Mouse (Mus musculus) myocyte (in vitro differentiated cells): ENCODE results near the gene Slc51a. TPM values are rescaled to one million over a fixed set of nuclear protein-coding genes. Genes with fewer than 3 reads are reported as not detected.

Source experiments
- H3K27me3 ChIP-seq: one replicate; pipeline ENCODE4 v1.6.1; 2011; ENCODE audit not compliant: control insufficient read depth, insufficient read depth, insufficient read length
- H3K36me3 ChIP-seq: one replicate; pipeline ENCODE4 v1.6.1; 2011; ENCODE audit not compliant: control insufficient read depth, insufficient read depth
- H3K4me2 ChIP-seq: one replicate; pipeline ENCODE4 v1.6.1; 2011; ENCODE audit warnings: low read depth, control low read depth
- H3K4me3 ChIP-seq: one replicate; pipeline ENCODE4 v1.5.1; 2011; ENCODE audit warnings: mild to moderate bottlenecking, control low read depth, moderate library complexity
- H3K79me2 ChIP-seq: one replicate; pipeline ENCODE4 v1.6.1; 2011; ENCODE audit not compliant: control insufficient read depth, insufficient read depth
- H3ac ChIP-seq: one replicate; pipeline ENCODE4 v1.6.1; 2011; ENCODE audit not compliant: control insufficient read depth, insufficient read length
- CEBPB ChIP-seq: IDR thresholded peaks from 2 replicates; pipeline ENCODE4 v1.6.1; 2011; ENCODE audit warnings: mild to moderate bottlenecking, moderate library complexity; ENCODE audit not compliant: poor library complexity, insufficient read depth, severe bottlenecking
- E2F4 ChIP-seq: IDR thresholded peaks from one replicate; pipeline ENCODE4 v1.6.1; 2011; ENCODE audit warnings: mild to moderate bottlenecking, control low read depth, moderate library complexity; ENCODE audit not compliant: insufficient read depth
- MAX ChIP-seq: IDR thresholded peaks from one replicate; pipeline ENCODE4 v1.6.1; 2011; ENCODE audit warnings: low read depth, mild to moderate bottlenecking, control low read depth
- MYOD1 ChIP-seq, 3 experiments: IDR thresholded peaks; one replicate each; pipeline ENCODE4 v1.6.1; 2011; ENCODE audit warnings: control low read depth in 2 of 3, low read depth in 2 of 3, mild to moderate bottlenecking in 2 of 3, moderate library complexity in 1 of 3; ENCODE audit not compliant: insufficient read length in 2 of 3, control insufficient read depth in 1 of 3
- MYOG ChIP-seq, 3 experiments: IDR thresholded peaks; one replicate each; pipeline ENCODE4 v1.6.1; 2011; ENCODE audit warnings: control low read depth in 2 of 3, low read depth in 2 of 3, mild to moderate bottlenecking in 2 of 3; ENCODE audit not compliant: insufficient read length in 2 of 3, control insufficient read depth in 1 of 3, insufficient read depth in 1 of 3
- POLR2A ChIP-seq: IDR thresholded peaks from one replicate; pipeline ENCODE4 v1.6.1; 2011; ENCODE audit warnings: low read depth, mild to moderate bottlenecking, control low read depth, moderate library complexity; ENCODE audit not compliant: insufficient read length
- POLR2AphosphoS2 ChIP-seq: IDR thresholded peaks from one replicate; pipeline ENCODE4 v1.6.1; 2011; ENCODE audit warnings: low read depth, control low read depth; ENCODE audit not compliant: insufficient read length
- REST ChIP-seq: IDR thresholded peaks from one replicate; pipeline ENCODE4 v1.6.1; 2011; ENCODE audit warnings: mild to moderate bottlenecking, control low read depth, moderate library complexity; ENCODE audit not compliant: insufficient read depth, insufficient read length
- SRF ChIP-seq: IDR thresholded peaks from one replicate; pipeline ENCODE4 v1.6.1; 2011; ENCODE audit warnings: low read depth; ENCODE audit not compliant: control insufficient read depth, insufficient read length
- TCF12 ChIP-seq: IDR thresholded peaks from one replicate; pipeline ENCODE4 v1.6.1; 2011; ENCODE audit warnings: mild to moderate bottlenecking, control low read depth; ENCODE audit not compliant: poor library complexity, insufficient read depth, severe bottlenecking
- TCF3 ChIP-seq: IDR thresholded peaks from one replicate; pipeline ENCODE4 v1.6.1; 2011; ENCODE audit warnings: low read depth, control low read depth; ENCODE audit not compliant: insufficient read length
- USF1 ChIP-seq: IDR thresholded peaks from one replicate; pipeline ENCODE4 v1.6.1; 2011; ENCODE audit warnings: low read depth, mild to moderate bottlenecking, control low read depth, moderate library complexity
- polyA plus RNA-seq: library from polyadenylated mRNA; unstranded; fragments of >200 nt; fragmentation: generic; extraction: Trizol; gene quantifications from one replicate; pipeline ENCODE4 v1.2.1, GENCODE M21; 2012; ENCODE audit warnings: missing spikeins

The Slc51a gene
- polyA plus RNA-seq, 1 experiment, result 0.28 TPM

- no peak overlapping the region for H3K4me2 ChIP-seq
- no peak overlapping the region for H3K4me3 ChIP-seq
- peaks cover 12% of the 10 kb centered on the region for H3K27me3 ChIP-seq
- no peak overlapping the region for H3ac ChIP-seq
- no peaks in the 10 kb centered on the region for H3K79me2 ChIP-seq
- no peaks in the 10 kb centered on the region for H3K36me3 ChIP-seq
- TF ChIP-seq MYOG (IDR thresholded peaks at IDR 0.05; ENCODE audit: control insufficient read depth in 1 of 3, insufficient read depth in 1 of 3, insufficient read length in 2 of 3, low read depth in 2 of 3) (no peak), REST (no peak), CEBPB (no peak), POLR2A (no peak), SRF (no peak), TCF3 (no peak), TCF12 (no peak), MYOD1 (IDR thresholded peaks at IDR 0.05; ENCODE audit: control insufficient read depth in 1 of 3, insufficient read length in 2 of 3, low read depth in 2 of 3) (no peak), E2F4 (no peak), POLR2AphosphoS2 (no peak), USF1 (no peak), MAX (no peak)
Measured at GRCm38 (mm10) chr16:32506868-32507267, 19.2 kb upstream of the Slc51a start.

DNA sequence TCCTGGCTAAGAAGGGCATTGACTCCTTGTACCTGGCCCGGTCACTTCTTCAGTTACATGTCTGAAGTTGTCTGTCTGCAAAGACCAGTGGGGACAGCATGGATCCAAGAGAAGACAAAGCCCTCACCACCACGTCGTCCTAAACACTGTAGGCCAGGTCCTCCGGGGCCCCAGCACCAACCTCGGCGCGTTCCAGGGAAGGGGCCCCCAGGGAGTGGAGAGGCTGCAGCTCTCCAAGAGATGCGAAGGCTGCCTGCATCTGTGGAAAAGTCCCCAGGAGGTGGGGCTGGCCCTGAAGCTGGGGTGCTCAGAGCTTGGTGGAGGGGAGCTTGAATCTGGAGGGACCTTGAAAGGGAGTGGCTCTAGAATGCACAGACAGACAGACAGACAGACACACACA, 18.6 kb upstream of the Slc51a start:
- H3K4me2 ChIP-seq, result no peak overlapping the region
- H3K79me2 ChIP-seq, result no peaks in the 10 kb centered on the region
- TF ChIP-seq USF1, result no peak
- no peak for TF ChIP-seq MAX
- H3K4me3 ChIP-seq, result no peak overlapping the region
- H3K27me3 ChIP-seq, result peaks cover 12% of the 10 kb centered on the region
- H3ac ChIP-seq, result no peak overlapping the region
- no peaks in the 10 kb centered on the region for H3K36me3 ChIP-seq

- TF ChIP-seq REST (no peak), TCF3 (no peak), POLR2A (no peak), MYOD1 (IDR thresholded peaks at IDR 0.05; ENCODE audit: control insufficient read depth in 1 of 3, insufficient read length in 2 of 3, low read depth in 2 of 3) (no peak), MYOG (IDR thresholded peaks at IDR 0.05; ENCODE audit: control insufficient read depth in 1 of 3, insufficient read depth in 1 of 3, insufficient read length in 2 of 3, low read depth in 2 of 3) (no peak), E2F4 (no peak), TCF12 (no peak)
- no peak overlapping the region for H3K4me3 ChIP-seq
- no peak overlapping the region for H3K4me2 ChIP-seq
- H3K79me2 ChIP-seq, result no peaks in the 10 kb centered on the region
- no peaks in the 10 kb centered on the region for H3K36me3 ChIP-seq
- H3ac ChIP-seq, result no peak overlapping the region
- peaks cover 12% of the 10 kb centered on the region for H3K27me3 ChIP-seq
Measured at GRCm38 (mm10) chr16:32503633-32504032, 16.0 kb upstream of the Slc51a start.

GRCm38 (mm10) chr16:32502621-32503335, 15.1 kb upstream of the Slc51a start:
- H3K27me3 ChIP-seq, result peaks cover 12% of the 10 kb centered on the region
- H3K4me3 ChIP-seq, result no peak overlapping the region
- TF ChIP-seq USF1 (no peak), POLR2A (no peak), POLR2AphosphoS2 (no peak), MYOD1 (IDR thresholded peaks at IDR 0.05; ENCODE audit: control insufficient read depth in 1 of 3, insufficient read length in 2 of 3, low read depth in 2 of 3) (no peak), MYOG (IDR thresholded peaks at IDR 0.05; ENCODE audit: control insufficient read depth in 1 of 3, insufficient read depth in 1 of 3, insufficient read length in 2 of 3, low read depth in 2 of 3) (no peak), TCF3 (no peak)

GRCm38 (mm10) chr16:32501459-32501858, 13.8 kb upstream of the Slc51a start:
- H3K79me2 ChIP-seq, result no peaks in the 10 kb centered on the region
- peaks cover 11% of the 10 kb centered on the region for H3K27me3 ChIP-seq
- no peak for TF ChIP-seq TCF12
- TF ChIP-seq CEBPB, result no peak
- no peak for TF ChIP-seq POLR2AphosphoS2
- no peak for TF ChIP-seq MAX
- TF ChIP-seq E2F4, result no peak
- TF ChIP-seq REST, result no peak
- TF ChIP-seq MYOD1 (IDR thresholded peaks at IDR 0.05; ENCODE audit: control insufficient read depth in 1 of 3, insufficient read length in 2 of 3, low read depth in 2 of 3), result no peak
- TF ChIP-seq MYOG (IDR thresholded peaks at IDR 0.05; ENCODE audit: control insufficient read depth in 1 of 3, insufficient read depth in 1 of 3, insufficient read length in 2 of 3, low read depth in 2 of 3), result no peak

More at GRCm38 (mm10) chr16:32502621-32503335, 15.1 kb upstream of the Slc51a start:
- no peaks in the 10 kb centered on the region for H3K36me3 ChIP-seq
- no peak overlapping the region for H3K4me2 ChIP-seq
- no peak overlapping the region for H3ac ChIP-seq
- H3K79me2 ChIP-seq, result no peaks in the 10 kb centered on the region

More at GRCm38 (mm10) chr16:32501459-32501858, 13.8 kb upstream of the Slc51a start:
- no peaks in the 10 kb centered on the region for H3K36me3 ChIP-seq
- H3ac ChIP-seq, result no peak overlapping the region
- H3K4me3 ChIP-seq, result no peak overlapping the region
- no peak overlapping the region for H3K4me2 ChIP-seq
